Mouse (Mus musculus): ENCODE results near the gene Znrf1. TPM values are rescaled to one million over a fixed set of nuclear protein-coding genes. Genes with fewer than 3 reads are reported as not detected.

The Znrf1 gene
- polyA plus RNA-seq, 1 experiment from 2014 or later = 14.0 TPM

- Histone ChIP-seq H3K36me3 (ENCODE audit: control insufficient read depth, insufficient read depth, low read length) (no peaks in the 10 kb centered on the region), H3K9me3 (replicated peaks; ENCODE audit: control insufficient read depth, low read length) (no peaks in the 10 kb centered on the region), H3K27me3 (ENCODE audit: control insufficient read depth, insufficient read depth, low read length) (no peaks in the 10 kb centered on the region), H3K4me2 (ENCODE audit: low read depth, low read length) (no peak overlapping the region), H3K4me1 (ENCODE audit: control insufficient read depth, insufficient read depth, low read length) (peaks cover 13% of the 10 kb centered on the region), H3K4me3 (replicated peaks; ENCODE audit: low read length) (no peak overlapping the region), H3K27ac (ENCODE audit: low read length) (peak overlapping the region; percentile 87), H3K9ac (ENCODE audit: low read length) (no peak overlapping the region)
- 71% methylated on average over 6 of the region's 6 CpGs for WGBS
- peak; percentile 70 for ATAC-seq (ENCODE audit: insufficient read depth, low FRiP score)
Measured at GRCm38 (mm10) chr8:111614786-111615701, 79.1 kb downstream of the Znrf1 start.

- Histone ChIP-seq H3K9me3 (replicated peaks; ENCODE audit: control insufficient read depth, low read length) (no peaks in the 10 kb centered on the region), H3K9ac (ENCODE audit: low read length) (no peak overlapping the region), H3K36me3 (ENCODE audit: control insufficient read depth, insufficient read depth, low read length) (no peaks in the 10 kb centered on the region), H3K4me2 (ENCODE audit: low read depth, low read length) (no peak overlapping the region), H3K27me3 (ENCODE audit: control insufficient read depth, insufficient read depth, low read length) (no peaks in the 10 kb centered on the region), H3K4me1 (ENCODE audit: control insufficient read depth, insufficient read depth, low read length) (peaks cover 13% of the 10 kb centered on the region), H3K27ac (ENCODE audit: low read length) (no peak overlapping the region), H3K4me3 (replicated peaks; ENCODE audit: low read length) (no peak overlapping the region)
- WGBS = 75% methylated on average over 6 of the region's 6 CpGs
- no peak for ATAC-seq (ENCODE audit: insufficient read depth, low FRiP score)
Measured at GRCm38 (mm10) chr8:111617812-111618211, 81.9 kb downstream of the Znrf1 start.

GRCm38 (mm10) chr8:111618273-111618672, 82.4 kb downstream of the Znrf1 start:
- ATAC-seq (ENCODE audit: insufficient read depth, low FRiP score) = no peak
- Histone ChIP-seq H3K4me3 (replicated peaks; ENCODE audit: low read length) (no peak overlapping the region), H3K27ac (ENCODE audit: low read length) (no peak overlapping the region), H3K4me1 (ENCODE audit: control insufficient read depth, insufficient read depth, low read length) (peaks cover 9% of the 10 kb centered on the region), H3K4me2 (ENCODE audit: low read depth, low read length) (no peak overlapping the region), H3K36me3 (ENCODE audit: control insufficient read depth, insufficient read depth, low read length) (no peaks in the 10 kb centered on the region), H3K27me3 (ENCODE audit: control insufficient read depth, insufficient read depth, low read length) (no peaks in the 10 kb centered on the region), H3K9ac (ENCODE audit: low read length) (no peak overlapping the region), H3K9me3 (replicated peaks; ENCODE audit: control insufficient read depth, low read length) (no peaks in the 10 kb centered on the region)
- 87% methylated on average over 4 of the region's 4 CpGs for WGBS

- Histone ChIP-seq H3K27me3 (ENCODE audit: control insufficient read depth, insufficient read depth, low read length) (no peaks in the 10 kb centered on the region), H3K4me3 (replicated peaks; ENCODE audit: low read length) (no peak overlapping the region), H3K27ac (ENCODE audit: low read length) (no peak overlapping the region; the same call in 1 of the 2 replicates), H3K4me2 (ENCODE audit: low read depth, low read length) (no peak overlapping the region), H3K4me1 (ENCODE audit: control insufficient read depth, insufficient read depth, low read length) (peaks cover 15% of the 10 kb centered on the region), H3K36me3 (ENCODE audit: control insufficient read depth, insufficient read depth, low read length) (no peaks in the 10 kb centered on the region), H3K9me3 (replicated peaks; ENCODE audit: control insufficient read depth, low read length) (no peaks in the 10 kb centered on the region), H3K9ac (ENCODE audit: low read length) (no peak overlapping the region)
- 35% methylated on average over 1 of the region's 1 CpGs for WGBS
- ATAC-seq (ENCODE audit: insufficient read depth, low FRiP score) = no peak
Measured at GRCm38 (mm10) chr8:111619936-111620335, 84.0 kb downstream of the Znrf1 start.

GRCm38 (mm10) chr8:111622104-111622503, 86.2 kb downstream of the Znrf1 start:
- Histone ChIP-seq H3K4me1 (ENCODE audit: control insufficient read depth, insufficient read depth, low read length) (peaks cover 13% of the 10 kb centered on the region; the same call in 1 of the 2 replicates), H3K4me2 (ENCODE audit: low read depth, low read length) (no peak overlapping the region), H3K27ac (ENCODE audit: low read length) (no peak overlapping the region), H3K9ac (ENCODE audit: low read length) (0 out of 2 replicates have a peak overlapping the region, but pooled peaks have one; percentile 15), H3K36me3 (ENCODE audit: control insufficient read depth, insufficient read depth, low read length) (no peaks in the 10 kb centered on the region), H3K9me3 (replicated peaks; ENCODE audit: control insufficient read depth, low read length) (no peaks in the 10 kb centered on the region), H3K4me3 (replicated peaks; ENCODE audit: low read length) (no peak overlapping the region), H3K27me3 (ENCODE audit: control insufficient read depth, insufficient read depth, low read length) (no peaks in the 10 kb centered on the region)
- 72% methylated on average over 3 of the region's 3 CpGs for WGBS
- ATAC-seq (ENCODE audit: insufficient read depth, low FRiP score) = no peak

GRCm38 (mm10) chr8:111622553-111622952, 86.7 kb downstream of the Znrf1 start:
- no peak for ATAC-seq (ENCODE audit: insufficient read depth, low FRiP score)
- WGBS = 91% methylated on average over 10 of the region's 10 CpGs

GRCm38 (mm10) chr8:111624081-111624852, 88.4 kb downstream of the Znrf1 start:
- Histone ChIP-seq H3K4me1 (ENCODE audit: control insufficient read depth, insufficient read depth, low read length) (peaks cover 13% of the 10 kb centered on the region; the same call in 1 of the 2 replicates), H3K36me3 (ENCODE audit: control insufficient read depth, insufficient read depth, low read length) (no peaks in the 10 kb centered on the region), H3K4me3 (replicated peaks; ENCODE audit: low read length) (no peak overlapping the region), H3K27me3 (ENCODE audit: control insufficient read depth, insufficient read depth, low read length) (no peaks in the 10 kb centered on the region), H3K9ac (ENCODE audit: low read length) (peak overlapping the region; percentile 27; the same call in 1 of the 2 replicates), H3K9me3 (replicated peaks; ENCODE audit: control insufficient read depth, low read length) (no peaks in the 10 kb centered on the region), H3K27ac (ENCODE audit: low read length) (peak overlapping the region; percentile 53), H3K4me2 (ENCODE audit: low read depth, low read length) (no peak overlapping the region)
- 75% methylated on average over 12 of the region's 12 CpGs for WGBS
- peak; percentile 53 for ATAC-seq (ENCODE audit: insufficient read depth, low FRiP score)

More at GRCm38 (mm10) chr8:111622553-111622952, 86.7 kb downstream of the Znrf1 start:
- peaks cover 13% of the 10 kb centered on the region; the same call in 1 of the 2 replicates for H3K4me1 ChIP-seq (ENCODE audit: control insufficient read depth, insufficient read depth, low read length)
- no peak overlapping the region for H3K9ac ChIP-seq (ENCODE audit: low read length)
- H3K4me2 ChIP-seq (ENCODE audit: low read depth, low read length) = no peak overlapping the region
- H3K36me3 ChIP-seq (ENCODE audit: control insufficient read depth, insufficient read depth, low read length) = no peaks in the 10 kb centered on the region
- H3K27me3 ChIP-seq (ENCODE audit: control insufficient read depth, insufficient read depth, low read length) = no peaks in the 10 kb centered on the region
- no peak overlapping the region for H3K4me3 ChIP-seq (replicated peaks; ENCODE audit: low read length)
- H3K27ac ChIP-seq (ENCODE audit: low read length) = no peak overlapping the region
- H3K9me3 ChIP-seq (replicated peaks; ENCODE audit: control insufficient read depth, low read length) = no peaks in the 10 kb centered on the region

GRCm38 (mm10) chr8:111624853-111625221, 88.9 kb downstream of the Znrf1 start:
- Histone ChIP-seq H3K27me3 (ENCODE audit: control insufficient read depth, insufficient read depth, low read length) (no peaks in the 10 kb centered on the region), H3K9ac (ENCODE audit: low read length) (no peak overlapping the region), H3K27ac (ENCODE audit: low read length) (no peak overlapping the region), H3K4me1 (ENCODE audit: control insufficient read depth, insufficient read depth, low read length) (peaks cover 16% of the 10 kb centered on the region; the same call in 1 of the 2 replicates), H3K9me3 (replicated peaks; ENCODE audit: control insufficient read depth, low read length) (no peaks in the 10 kb centered on the region), H3K4me2 (ENCODE audit: low read depth, low read length) (no peak overlapping the region), H3K36me3 (ENCODE audit: control insufficient read depth, insufficient read depth, low read length) (no peaks in the 10 kb centered on the region), H3K4me3 (replicated peaks; ENCODE audit: low read length) (no peak overlapping the region)
- 90% methylated on average over 10 of the region's 10 CpGs for WGBS
- ATAC-seq (ENCODE audit: insufficient read depth, low FRiP score) = no peak

Measured in stomach, embryonic 16.5 days (tissue).